In genomic region chr11:107012324-107013017, GRCm38 (mm10) we compare ENCODE assay signal across 8 mouse cellular contexts. TPM values are rescaled to one million over a fixed set of nuclear protein-coding genes. Genes with fewer than 3 reads are reported as not detected.
DNase-seq lines count a peak whose midpoint lies in the region; ATAC-seq and TF ChIP-seq lines count a peak whose summit lies in the region.

No protein-coding gene starts in this region.

- H3K4me1 ChIP-seq in ES-Bruce4 (ENCODE audit: control insufficient read depth, insufficient read depth, low read length), result no peaks in the 10 kb centered on the region
- 0 out of 2 replicates have a peak, but pooled peaks cover 2% of the 10 kb centered on the region for H3K4me1 ChIP-seq in forebrain, embryonic 14.5 days (ENCODE audit: control insufficient read depth, insufficient read depth, low read length)
- H3K4me1 ChIP-seq in lung, adult 2 months (ENCODE audit: control insufficient read depth, insufficient read depth, low read length), result peaks cover 8% of the 10 kb centered on the region

- under 1% methylated on average over 37 of the region's 37 CpGs for WGBS in forebrain, embryonic 14.5 days
- under 1% methylated on average over 37 of the region's 37 CpGs for WGBS in lung, adult 2 months

- TF ChIP-seq CTCF in ES-Bruce4 (IDR thresholded peaks at IDR 0.05; ENCODE audit: low read depth, low read length), result no peak
- no peak for TF ChIP-seq CTCF in lung, adult 2 months (IDR thresholded peaks at IDR 0.05; ENCODE audit: insufficient read depth, low read length)

- peak overlapping the region; percentile 78 for H3K4me3 ChIP-seq in ES-Bruce4 (ENCODE audit: low read depth, low read length)
- peak overlapping the region; percentile 55 for H3K4me3 ChIP-seq in forebrain, embryonic 14.5 days (ENCODE audit: low read depth, low read length)
- peak overlapping the region; percentile 81 for H3K4me3 ChIP-seq in lung, adult 2 months (replicated peaks; ENCODE audit: extremely low read depth, low read depth, low read length)

- no peaks in the 10 kb centered on the region for H3K27me3 ChIP-seq in ES-Bruce4 (ENCODE audit: control insufficient read depth, insufficient read depth, low read length, poor library complexity, severe bottlenecking)
- no peaks in the 10 kb centered on the region for H3K27me3 ChIP-seq in forebrain, embryonic 14.5 days (replicated peaks; ENCODE audit: control insufficient read depth, insufficient read depth, low read length)

- no peak for TF ChIP-seq POLR2A in ES-Bruce4 (IDR thresholded peaks at IDR 0.05; ENCODE audit: insufficient read depth, low read length)
- peak; percentile 98 for TF ChIP-seq POLR2A in lung, adult 2 months (IDR thresholded peaks at IDR 0.05; ENCODE audit: borderline replicate concordance, extremely low read depth, low read depth, low read length)

- peak overlapping the region; percentile 67 for H3K27ac ChIP-seq in ES-Bruce4 (ENCODE audit: insufficient read depth, low read length)
- peak overlapping the region; percentile 91 for H3K27ac ChIP-seq in forebrain, embryonic 14.5 days (ENCODE audit: low read depth, low read length)

- no peaks in the 10 kb centered on the region for H3K36me3 ChIP-seq in ES-Bruce4 (ENCODE audit: control insufficient read depth, insufficient read depth, low read length, poor library complexity, severe bottlenecking)
- H3K36me3 ChIP-seq in forebrain, embryonic 14.5 days (ENCODE audit: control insufficient read depth, insufficient read depth, low read length), result no peaks in the 10 kb centered on the region

- peak overlapping the region; percentile 61 for H3K4me2 ChIP-seq in forebrain, embryonic 14.5 days (ENCODE audit: low read length)

- intact Hi-C loops in heart, postnatal 25 days (cut with DNase I), result no loop called here

- H3K9ac ChIP-seq in ES-Bruce4 (ENCODE audit: low read depth, poor library complexity, severe bottlenecking), result peak overlapping the region; percentile 87
- H3K9ac ChIP-seq in forebrain, embryonic 14.5 days (ENCODE audit: low read length), result peak overlapping the region; percentile 76

- peak; percentile 91 for ATAC-seq in cerebellum, adult (ENCODE audit: insufficient number of reproducible peaks, low FRiP score, low TSS enrichment)
- ATAC-seq in forebrain, embryonic 14.5 days, result peak; percentile 98
- ATAC-seq in neutrophil, adult 5-6 weeks (ENCODE audit: extremely low read depth, insufficient number of reproducible peaks, low FRiP score, poor library complexity, severe bottlenecking), result peak; percentile 96

- H3K9me3 ChIP-seq in ES-Bruce4 (replicated peaks; ENCODE audit: control insufficient read depth, insufficient read depth, low read length, poor library complexity, severe bottlenecking), result no peaks in the 10 kb centered on the region
- H3K9me3 ChIP-seq in forebrain, embryonic 14.5 days (replicated peaks; ENCODE audit: control insufficient read depth, low read length), result no peaks in the 10 kb centered on the region

- DNase-seq in forebrain, embryonic 14.5 days (ENCODE audit: low spot score), result peak; percentile 98
- peak; percentile 97 for DNase-seq in heart, postnatal 25 days (ENCODE audit: low spot score)
- peak; percentile 99 to 100 for DNase-seq in layer of hippocampus, adult 18-20 months (ENCODE audit: low spot score in 2 of 2)
- DNase-seq in lung, adult 2 months, result peak; percentile 99
- peak; percentile 92 to 95 for DNase-seq in thymus, adult 18-20 months

- peak; percentile 69 for TF ChIP-seq EP300 in ES-Bruce4 (IDR thresholded peaks at IDR 0.05; ENCODE audit: insufficient read depth, low read depth, low read length)

RNA-seq across cellular contexts. Expression of gene 1810010H24Rik, which starts 13.0 kb away (rescaled TPM):
- polyA plus RNA-seq in ES-Bruce4 (2011; ENCODE audit: insufficient read depth, insufficient read length, low read depth, missing spikeins), result 1.4 and 3.0 TPM in 2 replicates
- 4.1 and 4.6 TPM in 2 replicates for polyA plus RNA-seq in forebrain, embryonic 14.5 days (2014; fragmentation: Nextera tagmentation; extraction: Ambion mirVana)
- total RNA-seq in heart, postnatal 25 days (2021), result 1 to 10 TPM; 2.3 TPM
- 1 to 10 TPM; 2.6 to 3.3 TPM for total RNA-seq in layer of hippocampus, adult 18-20 months (2021)
- polyA plus RNA-seq in lung, adult 2 months (2012; rRNA removed), result 39.7 and 53.1 TPM in 2 replicates
- 1.4 and 2.0 TPM in 2 replicates for total RNA-seq in neutrophil, adult 5-6 weeks (2017)

RNA-seq across cellular contexts. Expression of gene Kpna2, which starts 13.1 kb away (rescaled TPM):
- polyA plus RNA-seq in ES-Bruce4 (2011; ENCODE audit: insufficient read depth, insufficient read length, low read depth, missing spikeins), result 487 and 560 TPM in 2 replicates
- polyA plus RNA-seq in forebrain, embryonic 14.5 days (2014; fragmentation: Nextera tagmentation; extraction: Ambion mirVana), result 335 and 390 TPM in 2 replicates
- total RNA-seq in heart, postnatal 25 days (2021), result 10 to 100 TPM; 69.0 to 75.5 TPM
- total RNA-seq in layer of hippocampus, adult 18-20 months (2021), result 10 to 100 TPM; 23.3 to 23.9 TPM
- polyA plus RNA-seq in lung, adult 2 months (2012; rRNA removed), result 3.0 and 13.6 TPM in 2 replicates
- total RNA-seq in neutrophil, adult 5-6 weeks (2017), result 22.2 and 27.1 TPM in 2 replicates

Comparison
In these comparisons a context has a peak if more than half of its experiments do, and no peak if none do; other contexts are left out.
1. Peak in every context shown above with its lines: DNase-seq, ATAC-seq, H3K4me3 ChIP-seq and H3K27ac ChIP-seq.